Mouse (Mus musculus): ENCODE measurements at regions not wholly inside any gene's neighbourhood (a gene's known extent, or its start where the extent isn't known, plus 50 kb on each side); places are given as distances from the start of the nearest gene placed in this dataset.

GRCm38 (mm10) chr19:6647216-6647615 lies 104.4 kb upstream of the Slc22a12 start:
- TF ChIP-seq CTCF (IDR thresholded peaks at IDR 0.05; ENCODE audit: insufficient read depth, low read depth, low read length) (no peak), POLR2A (IDR thresholded peaks at IDR 0.05; ENCODE audit: insufficient read depth, low read depth, low read length) (no peak)

All from olfactory bulb, adult 2 months (tissue).